15 mouse cellular contexts compared by ENCODE assay signal in the genomic region with DNA sequence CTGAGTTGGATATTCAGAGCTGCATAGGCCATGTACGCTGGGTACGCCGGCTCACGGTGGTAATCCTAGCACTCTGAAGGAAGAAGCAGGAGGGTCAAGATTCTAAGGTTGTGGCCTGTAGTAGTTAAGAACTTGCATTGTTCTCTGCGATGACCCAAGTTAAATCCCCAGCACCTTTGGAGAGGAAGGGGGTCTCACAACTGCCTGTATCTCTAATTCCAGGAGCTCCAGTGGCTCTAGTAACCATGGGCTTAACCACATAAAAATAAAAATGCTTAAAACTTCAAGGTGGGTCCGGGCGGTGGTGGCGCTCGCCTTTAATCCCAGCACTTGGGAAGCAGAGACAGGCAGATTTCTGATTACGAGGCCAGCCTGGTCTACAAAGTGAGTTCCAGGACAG. TPM values are rescaled to one million over a fixed set of nuclear protein-coding genes. Genes with fewer than 3 reads are reported as not detected.
DNase-seq lines count a peak whose midpoint lies in the region; ATAC-seq lines count a peak whose summit lies in the region.
"Had no signal": no experiment of that assay in that cellular context is flagged by ENCODE, and none has a peak within 500 bp of the region (broad histone marks: within the 10 kb centered on the region; RNA-seq: fewer than 3 reads in every experiment).

No protein-coding gene starts in this region.

- 0 out of 2 replicates have a peak overlapping the region, but pooled peaks have one; percentile 5 for H3K4me2 ChIP-seq in forebrain, embryonic 11.5 days (ENCODE audit: low read depth, low read length, severe bottlenecking)
- no peak overlapping the region for H3K4me2 ChIP-seq in forebrain, embryonic 14.5 days (ENCODE audit: low read length)
- H3K4me2 ChIP-seq in lung, embryonic 16.5 days (ENCODE audit: low read depth, low read length) = no peak overlapping the region
- peak overlapping the region; percentile 58 for H3K4me2 ChIP-seq in liver, embryonic 15.5 days

- H3K27ac ChIP-seq in forebrain, embryonic 11.5 days (ENCODE audit: low read depth, low read length) = peak overlapping the region; percentile 50; the same call in 1 of the 2 replicates
- no peak overlapping the region for H3K27ac ChIP-seq in forebrain, embryonic 14.5 days (ENCODE audit: low read depth, low read length)
- H3K27ac ChIP-seq in lung, embryonic 16.5 days (ENCODE audit: low read length) = peak overlapping the region; percentile 8; the same call in 1 of the 2 replicates
- peak overlapping the region; percentile 84 for H3K27ac ChIP-seq in liver, embryonic 15.5 days (replicated peaks)

- no peaks in the 10 kb centered on the region for H3K36me3 ChIP-seq in forebrain, embryonic 11.5 days (ENCODE audit: control insufficient read depth, insufficient read depth, low read length)
- H3K36me3 ChIP-seq in forebrain, embryonic 14.5 days (ENCODE audit: control insufficient read depth, insufficient read depth, low read length) = no peaks in the 10 kb centered on the region
- H3K36me3 ChIP-seq in lung, embryonic 16.5 days (ENCODE audit: control insufficient read depth, insufficient read depth, low read length) = no peaks in the 10 kb centered on the region
- H3K36me3 ChIP-seq in liver, embryonic 15.5 days (replicated peaks) = peaks cover 8% of the 10 kb centered on the region; the same call in 1 of the 2 replicates

- WGBS in forebrain, embryonic 11.5 days = 89% methylated on average over 10 of the region's 10 CpGs
- WGBS in forebrain, embryonic 14.5 days = 83% methylated on average over 10 of the region's 10 CpGs
- WGBS in lung, embryonic 16.5 days = 80% methylated on average over 10 of the region's 10 CpGs
- 78% methylated on average over 10 of the region's 10 CpGs for WGBS in liver, embryonic 15.5 days (ENCODE audit: insufficient replicate concordance)

- no peaks in the 10 kb centered on the region for H3K27me3 ChIP-seq in forebrain, embryonic 11.5 days (ENCODE audit: control insufficient read depth, insufficient read depth, low read length)
- H3K27me3 ChIP-seq in forebrain, embryonic 14.5 days (replicated peaks; ENCODE audit: control insufficient read depth, insufficient read depth, low read length) = no peaks in the 10 kb centered on the region
- no peaks in the 10 kb centered on the region for H3K27me3 ChIP-seq in lung, embryonic 16.5 days (ENCODE audit: control insufficient read depth, insufficient read depth, low read depth, low read length)
- no peaks in the 10 kb centered on the region for H3K27me3 ChIP-seq in liver, embryonic 15.5 days

- no peak overlapping the region for H3K4me3 ChIP-seq in forebrain, embryonic 11.5 days (ENCODE audit: low read depth, low read length)
- no peak overlapping the region for H3K4me3 ChIP-seq in forebrain, embryonic 14.5 days (ENCODE audit: low read depth, low read length)
- H3K4me3 ChIP-seq in lung, embryonic 16.5 days (ENCODE audit: low read length) = no peak overlapping the region
- H3K4me3 ChIP-seq in liver, embryonic 15.5 days (replicated peaks) = peak overlapping the region; percentile 42

- no peak overlapping the region for H3K9ac ChIP-seq in forebrain, embryonic 11.5 days (ENCODE audit: low read length)
- no peak overlapping the region for H3K9ac ChIP-seq in forebrain, embryonic 14.5 days (ENCODE audit: low read length)
- no peak overlapping the region for H3K9ac ChIP-seq in lung, embryonic 16.5 days (ENCODE audit: low read length)
- peak overlapping the region; percentile 54 for H3K9ac ChIP-seq in liver, embryonic 15.5 days

- no peak for ATAC-seq in forebrain, embryonic 11.5 days (replicated peaks; ENCODE audit: low FRiP score)
- ATAC-seq in forebrain, embryonic 14.5 days = no peak
- ATAC-seq in lung, embryonic 16.5 days (ENCODE audit: low read depth) = no peak
- ATAC-seq in liver, embryonic 15.5 days (ENCODE audit: insufficient read depth) = no peak

- peak; percentile 51 for DNase-seq in forebrain, embryonic 11.5 days (ENCODE audit: low spot score)
- DNase-seq in forebrain, embryonic 14.5 days (ENCODE audit: low spot score) = no peak
- no peak for DNase-seq in lung, postnatal 4 days
- peak; percentile 22 for DNase-seq in embryo, embryonic 9.5 days (ENCODE audit: extremely low spot score)
- no peak for DNase-seq in cerebellum, adult 11 months
- DNase-seq in adrenal gland, postnatal 10 days = no peak
- DNase-seq: B cell, adult 2 months; heart, postnatal 14 days; kidney, postnatal 10 days had no signal

- no peaks in the 10 kb centered on the region for H3K4me1 ChIP-seq in forebrain, embryonic 11.5 days (replicated peaks; ENCODE audit: control insufficient read depth, insufficient read depth, low read length)
- H3K4me1 ChIP-seq in forebrain, embryonic 14.5 days (ENCODE audit: control insufficient read depth, insufficient read depth, low read length) = no peaks in the 10 kb centered on the region
- H3K4me1 ChIP-seq in lung, embryonic 16.5 days (replicated peaks; ENCODE audit: control insufficient read depth, insufficient read depth, low read length) = no peaks in the 10 kb centered on the region
- peaks cover 15% of the 10 kb centered on the region for H3K4me1 ChIP-seq in liver, embryonic 15.5 days (replicated peaks)

- H3K9me3 ChIP-seq in forebrain, embryonic 11.5 days (ENCODE audit: control insufficient read depth, low read length) = no peaks in the 10 kb centered on the region
- no peaks in the 10 kb centered on the region for H3K9me3 ChIP-seq in forebrain, embryonic 14.5 days (replicated peaks; ENCODE audit: control insufficient read depth, low read length)
- no peaks in the 10 kb centered on the region for H3K9me3 ChIP-seq in lung, embryonic 16.5 days (ENCODE audit: control insufficient read depth, low read length)
- no peaks in the 10 kb centered on the region for H3K9me3 ChIP-seq in liver, embryonic 15.5 days (replicated peaks)

RNA-seq across cellular contexts. Expression of gene Hist1h4n, which starts 1.7 kb away (rescaled TPM):
- 14.3 and 14.6 TPM in 2 replicates for polyA plus RNA-seq in forebrain, embryonic 11.5 days (2014; fragmentation: Nextera tagmentation; extraction: Ambion mirVana)
- 4.6 and 16.7 TPM in 2 replicates for polyA plus RNA-seq in forebrain, embryonic 14.5 days (2014; fragmentation: Nextera tagmentation; extraction: Ambion mirVana)
- 19.0 and 22.4 TPM in 2 replicates for polyA plus RNA-seq in lung, embryonic 16.5 days (2015; fragmentation: Nextera tagmentation; extraction: Ambion mirVana)
- 26.6 and 33.7 TPM in 2 replicates for polyA plus RNA-seq in liver, embryonic 15.5 days (2015; fragmentation: Nextera tagmentation; extraction: Ambion mirVana)
- 100 to 1,000 TPM in 1 of 2 experiments, 10 to 100 TPM in 1; 81.5 to 146 TPM for total RNA-seq in adrenal gland, postnatal 10 days (2021)

RNA-seq across cellular contexts. Expression of gene Hist1h2ap, which starts 3.0 kb away (rescaled TPM):
- 5,982 and 6,086 TPM in 2 replicates for polyA plus RNA-seq in forebrain, embryonic 11.5 days (2014; fragmentation: Nextera tagmentation; extraction: Ambion mirVana)
- 2,010 and 3,186 TPM in 2 replicates for polyA plus RNA-seq in forebrain, embryonic 14.5 days (2014; fragmentation: Nextera tagmentation; extraction: Ambion mirVana)
- 3,144 and 3,910 TPM in 2 replicates for polyA plus RNA-seq in lung, embryonic 16.5 days (2015; fragmentation: Nextera tagmentation; extraction: Ambion mirVana)
- 3,475 and 4,316 TPM in 2 replicates for polyA plus RNA-seq in liver, embryonic 15.5 days (2015; fragmentation: Nextera tagmentation; extraction: Ambion mirVana)
- 100 to 1,000 TPM; 430 to 536 TPM for total RNA-seq in adrenal gland, postnatal 10 days (2021)

RNA-seq across cellular contexts. Expression of gene Hist1h2br, which starts 3.2 kb away (rescaled TPM):
- polyA plus RNA-seq in forebrain, embryonic 11.5 days (2014; fragmentation: Nextera tagmentation; extraction: Ambion mirVana) = 22.4 and 27.2 TPM in 2 replicates
- polyA plus RNA-seq in forebrain, embryonic 14.5 days (2014; fragmentation: Nextera tagmentation; extraction: Ambion mirVana) = 9.4 and 17.8 TPM in 2 replicates
- 26.3 and 29.0 TPM in 2 replicates for polyA plus RNA-seq in lung, embryonic 16.5 days (2015; fragmentation: Nextera tagmentation; extraction: Ambion mirVana)
- 25.5 and 29.5 TPM in 2 replicates for polyA plus RNA-seq in liver, embryonic 15.5 days (2015; fragmentation: Nextera tagmentation; extraction: Ambion mirVana)
- 100 to 1,000 TPM; 207 to 269 TPM for total RNA-seq in adrenal gland, postnatal 10 days (2021)

RNA-seq across cellular contexts. Expression of gene Hist1h4m, which starts 18.8 kb away (rescaled TPM):
- not detected in 2 replicates for polyA plus RNA-seq in forebrain, embryonic 11.5 days (2014; fragmentation: Nextera tagmentation; extraction: Ambion mirVana)
- not detected in 2 replicates for polyA plus RNA-seq in forebrain, embryonic 14.5 days (2014; fragmentation: Nextera tagmentation; extraction: Ambion mirVana)
- not detected in 2 replicates for polyA plus RNA-seq in lung, embryonic 16.5 days (2015; fragmentation: Nextera tagmentation; extraction: Ambion mirVana)
- polyA plus RNA-seq in liver, embryonic 15.5 days (2015; fragmentation: Nextera tagmentation; extraction: Ambion mirVana) = not detected in 2 replicates
- total RNA-seq in adrenal gland, postnatal 10 days (2021) = 100 to 1,000 TPM; 590 to 593 TPM
- polyA plus RNA-seq: brain, embryonic 14.5 days; spleen, adult 2 months; urinary bladder, adult 2 months had no signal

RNA-seq across cellular contexts. Expression of gene Hist1h2ao, which starts 20.1 kb away (rescaled TPM):
- polyA plus RNA-seq in forebrain, embryonic 11.5 days (2014; fragmentation: Nextera tagmentation; extraction: Ambion mirVana) = not detected in 2 replicates
- not detected in 2 replicates for polyA plus RNA-seq in forebrain, embryonic 14.5 days (2014; fragmentation: Nextera tagmentation; extraction: Ambion mirVana)
- polyA plus RNA-seq in lung, embryonic 16.5 days (2015; fragmentation: Nextera tagmentation; extraction: Ambion mirVana) = 3.4 TPM in 1 of 2 replicates, not detected in the other
- polyA plus RNA-seq in liver, embryonic 15.5 days (2015; fragmentation: Nextera tagmentation; extraction: Ambion mirVana) = 1.1 TPM in 1 of 2 replicates, not detected in the other
- not detected for total RNA-seq in adrenal gland, postnatal 10 days (2021)
- total RNA-seq: heart, postnatal 14 days; left cerebral cortex, postnatal 14 days had no signal
- polyA plus RNA-seq: brain, embryonic 14.5 days; spleen, adult 2 months; urinary bladder, adult 2 months had no signal

Comparison
In these comparisons a context has a peak if more than half of its experiments do, and no peak if none do; other contexts are left out.
1. DNase-seq: peak in forebrain, embryonic 11.5 days (single experiment) and embryo, embryonic 9.5 days (single experiment); none in forebrain, embryonic 14.5 days (single experiment), lung, postnatal 4 days (0 of 2), cerebellum, adult 11 months (single experiment) and adrenal gland, postnatal 10 days (single experiment).
2. H3K4me2 ChIP-seq: peak in forebrain, embryonic 11.5 days (single experiment) and liver, embryonic 15.5 days (single experiment); none in forebrain, embryonic 14.5 days (single experiment) and lung, embryonic 16.5 days (single experiment).